Mouse (Mus musculus): ENCODE data around the gene Nsun2. TPM values are rescaled to one million over a fixed set of nuclear protein-coding genes. Genes with fewer than 3 reads are reported as not detected.

Gene Nsun2
- polyA plus RNA-seq (2014; fragmentation: Nextera tagmentation; extraction: Ambion mirVana): 57.3 and 82.8 TPM in 2 replicates

DNA sequence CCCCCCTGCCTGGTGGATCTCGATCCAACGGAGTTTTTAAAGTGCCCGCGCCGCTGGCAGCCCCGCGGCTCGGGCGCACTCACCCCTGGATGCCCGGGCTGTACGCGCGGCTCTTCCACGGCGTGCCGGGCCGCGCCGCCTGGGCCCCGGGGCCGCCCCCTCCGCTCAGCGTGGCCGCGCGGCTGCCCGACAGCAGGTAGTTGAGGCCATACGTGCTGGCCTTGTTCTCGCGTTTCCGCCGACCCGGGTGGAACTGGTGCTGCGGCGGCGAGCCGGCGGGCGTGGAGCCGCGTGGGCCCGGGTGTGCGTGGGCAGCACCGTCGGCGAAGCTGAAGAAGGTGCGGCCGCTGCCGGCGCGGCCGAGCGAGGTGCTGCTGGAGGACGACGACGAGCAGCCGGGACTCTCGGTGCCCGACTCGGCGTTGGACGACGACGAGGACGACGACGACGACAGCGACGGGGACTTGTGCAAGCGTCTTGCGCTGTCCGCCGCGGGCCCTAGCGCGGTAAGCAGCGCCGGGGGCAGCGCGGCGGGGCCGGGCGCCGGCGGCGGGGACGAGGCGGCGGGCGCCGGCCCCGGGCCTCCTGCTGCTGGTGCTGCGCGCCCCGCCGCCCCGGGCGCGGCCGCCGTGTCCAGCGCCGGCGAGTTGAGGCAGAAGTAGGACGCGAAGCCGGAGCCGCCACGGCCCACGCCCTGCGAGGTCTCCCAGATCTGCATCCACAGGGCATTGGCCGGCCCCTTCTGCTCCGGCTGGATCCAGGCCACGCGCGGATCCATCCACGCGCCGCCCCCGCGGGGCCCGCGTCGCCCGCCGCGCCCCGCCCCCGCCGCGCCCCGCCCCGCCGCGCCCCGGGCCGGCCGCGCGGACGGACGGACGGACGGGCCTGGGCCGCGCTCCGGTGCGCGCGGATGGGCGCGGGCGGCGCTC is at the start of gene Nsun2:
Gene Nsun2 (plus strand): TSS at position 342 of the 929 bp plus-strand sequence.
- H3K9ac ChIP-seq (replicated peaks; ENCODE audit: low read length): peak within 1 kb of the TSS; percentile 88
- no peaks in the 10 kb centered on the region for H3K9me3 ChIP-seq (ENCODE audit: control insufficient read depth, low read length)
- H3K27ac ChIP-seq (replicated peaks; ENCODE audit: low read depth, low read length): peak within 1 kb of the TSS; percentile 96
- no peaks in the 10 kb centered on the region for H3K36me3 ChIP-seq (ENCODE audit: control insufficient read depth, insufficient read depth, low read length)
- peaks cover 41% of the 10 kb centered on the region for H3K4me1 ChIP-seq (ENCODE audit: control insufficient read depth, insufficient read depth, low read length)
- H3K4me3 ChIP-seq (replicated peaks; ENCODE audit: low read depth, low read length): peak within 1 kb of the TSS; percentile 90
- no peaks in the 10 kb centered on the region for H3K27me3 ChIP-seq (ENCODE audit: control insufficient read depth, insufficient read depth, low read length)
- ATAC-seq (ENCODE audit: low FRiP score, low TSS enrichment): 0 out of 2 replicates have a peak, but pooled peaks have one; percentile 1
- peak; percentile 71 for DNase-seq
- under 1% methylated on average over 132 of the region's 155 CpGs for WGBS
- H3K4me2 ChIP-seq (ENCODE audit: low read length): peak within 1 kb of the TSS; percentile 95

DNA sequence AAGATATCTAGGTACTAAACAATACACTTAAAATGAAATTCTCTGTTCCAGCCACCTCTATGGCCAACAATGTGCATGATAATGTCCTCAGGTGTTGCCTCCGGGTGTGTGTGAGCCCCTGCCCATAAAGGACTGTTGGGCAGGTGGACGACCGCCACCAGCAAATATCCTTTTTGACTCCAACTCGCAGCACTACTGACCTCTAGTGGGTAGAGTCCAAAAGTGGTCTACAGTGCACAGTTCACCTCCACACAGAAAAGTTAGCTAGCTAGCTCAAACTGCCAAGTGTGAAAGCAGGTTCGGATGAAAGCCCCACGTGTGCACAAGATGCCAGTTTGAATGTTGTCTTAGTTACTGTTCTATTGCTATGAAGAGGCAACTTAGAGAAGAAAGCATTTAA is 48.2 kb upstream of the Nsun2 start:
- no peak overlapping the region for H3K4me2 ChIP-seq (ENCODE audit: low read length)
- H3K9me3 ChIP-seq (ENCODE audit: control insufficient read depth, low read length): no peaks in the 10 kb centered on the region
- DNase-seq (peak; percentile 83), ATAC-seq (ENCODE audit: low FRiP score, low TSS enrichment) (peak; percentile 49; the same call in 1 of the 2 replicates)
- no peak overlapping the region for H3K9ac ChIP-seq (replicated peaks; ENCODE audit: low read length)
- no peak overlapping the region for H3K4me3 ChIP-seq (replicated peaks; ENCODE audit: low read depth, low read length)
- H3K27ac ChIP-seq (replicated peaks; ENCODE audit: low read depth, low read length): no peak overlapping the region
- peaks cover 29% of the 10 kb centered on the region for H3K4me1 ChIP-seq (ENCODE audit: control insufficient read depth, insufficient read depth, low read length)
- WGBS: 13% methylated on average over 6 of the region's 6 CpGs
- H3K36me3 ChIP-seq (ENCODE audit: control insufficient read depth, insufficient read depth, low read length): no peaks in the 10 kb centered on the region
- H3K27me3 ChIP-seq (ENCODE audit: control insufficient read depth, insufficient read depth, low read length): peaks cover 28% of the 10 kb centered on the region

- no peaks in the 10 kb centered on the region for H3K9me3 ChIP-seq (ENCODE audit: control insufficient read depth, low read length)
- no peak overlapping the region for H3K4me2 ChIP-seq (ENCODE audit: low read length)
- no peak overlapping the region for H3K27ac ChIP-seq (replicated peaks; ENCODE audit: low read depth, low read length)
- DNase-seq: no peak
- no peaks in the 10 kb centered on the region for H3K36me3 ChIP-seq (ENCODE audit: control insufficient read depth, insufficient read depth, low read length)
- H3K4me1 ChIP-seq (ENCODE audit: control insufficient read depth, insufficient read depth, low read length): peaks cover 26% of the 10 kb centered on the region
- ATAC-seq (ENCODE audit: low FRiP score, low TSS enrichment): no peak
- H3K4me3 ChIP-seq (replicated peaks; ENCODE audit: low read depth, low read length): no peak overlapping the region
- no peak overlapping the region for H3K9ac ChIP-seq (replicated peaks; ENCODE audit: low read length)
- WGBS: 78% methylated on average over 7 of the region's 7 CpGs
- peaks cover 25% of the 10 kb centered on the region for H3K27me3 ChIP-seq (ENCODE audit: control insufficient read depth, insufficient read depth, low read length)
Measured at GRCm38 (mm10) chr13:69485833-69486232, 47.7 kb upstream of the Nsun2 start.

- WGBS: 84% methylated on average over 7 of the region's 7 CpGs
- Histone ChIP-seq H3K36me3 (ENCODE audit: control insufficient read depth, insufficient read depth, low read length) (no peaks in the 10 kb centered on the region), H3K9me3 (ENCODE audit: control insufficient read depth, low read length) (no peaks in the 10 kb centered on the region), H3K27me3 (ENCODE audit: control insufficient read depth, insufficient read depth, low read length) (peaks cover 25% of the 10 kb centered on the region), H3K4me2 (ENCODE audit: low read length) (peak overlapping the region; percentile 54; the same call in 1 of the 2 replicates), H3K27ac (replicated peaks; ENCODE audit: low read depth, low read length) (no peak overlapping the region), H3K9ac (replicated peaks; ENCODE audit: low read length) (no peak overlapping the region), H3K4me1 (ENCODE audit: control insufficient read depth, insufficient read depth, low read length) (peaks cover 14% of the 10 kb centered on the region; the same call in 1 of the 2 replicates), H3K4me3 (replicated peaks; ENCODE audit: low read depth, low read length) (no peak overlapping the region)
- DNase-seq (no peak), ATAC-seq (ENCODE audit: low FRiP score, low TSS enrichment) (no peak)
Measured at GRCm38 (mm10) chr13:69487108-69487507, 46.4 kb upstream of the Nsun2 start.

GRCm38 (mm10) chr13:69487611-69488275 is 45.8 kb upstream of the Nsun2 start:
- Histone ChIP-seq H3K27ac (replicated peaks; ENCODE audit: low read depth, low read length) (no peak overlapping the region), H3K27me3 (ENCODE audit: control insufficient read depth, insufficient read depth, low read length) (peaks cover 24% of the 10 kb centered on the region), H3K9me3 (ENCODE audit: control insufficient read depth, low read length) (no peaks in the 10 kb centered on the region), H3K36me3 (ENCODE audit: control insufficient read depth, insufficient read depth, low read length) (no peaks in the 10 kb centered on the region), H3K4me1 (ENCODE audit: control insufficient read depth, insufficient read depth, low read length) (peaks cover 13% of the 10 kb centered on the region; the same call in 1 of the 2 replicates), H3K9ac (replicated peaks; ENCODE audit: low read length) (peak overlapping the region; percentile 24; the same call in 1 of the 2 replicates), H3K4me2 (ENCODE audit: low read length) (peak overlapping the region; percentile 54), H3K4me3 (replicated peaks; ENCODE audit: low read depth, low read length) (peak overlapping the region; percentile 22)
- ATAC-seq (ENCODE audit: low FRiP score, low TSS enrichment): no peak
- WGBS: 1% methylated on average over 26 of the region's 26 CpGs
- DNase-seq: peak; percentile 70

- WGBS: 31% methylated on average over 13 of the region's 13 CpGs
- H3K9ac ChIP-seq (replicated peaks; ENCODE audit: low read length): no peak overlapping the region
- no peaks in the 10 kb centered on the region for H3K9me3 ChIP-seq (ENCODE audit: control insufficient read depth, low read length)
- peak overlapping the region; percentile 54 for H3K4me2 ChIP-seq (ENCODE audit: low read length)
- H3K27me3 ChIP-seq (ENCODE audit: control insufficient read depth, insufficient read depth, low read length): peaks cover 14% of the 10 kb centered on the region; the same call in 1 of the 2 replicates
- H3K4me1 ChIP-seq (ENCODE audit: control insufficient read depth, insufficient read depth, low read length): peaks cover 13% of the 10 kb centered on the region; the same call in 1 of the 2 replicates
- no peaks in the 10 kb centered on the region for H3K36me3 ChIP-seq (ENCODE audit: control insufficient read depth, insufficient read depth, low read length)
- no peak overlapping the region for H3K4me3 ChIP-seq (replicated peaks; ENCODE audit: low read depth, low read length)
- ATAC-seq (ENCODE audit: low FRiP score, low TSS enrichment) (no peak), DNase-seq (no peak)
- no peak overlapping the region for H3K27ac ChIP-seq (replicated peaks; ENCODE audit: low read depth, low read length)
Measured at GRCm38 (mm10) chr13:69488565-69489255, 44.8 kb upstream of the Nsun2 start.

GRCm38 (mm10) chr13:69489777-69490176 is 43.8 kb upstream of the Nsun2 start:
- Histone ChIP-seq H3K4me1 (ENCODE audit: control insufficient read depth, insufficient read depth, low read length) (peaks cover 13% of the 10 kb centered on the region; the same call in 1 of the 2 replicates), H3K4me2 (ENCODE audit: low read length) (no peak overlapping the region), H3K36me3 (ENCODE audit: control insufficient read depth, insufficient read depth, low read length) (no peaks in the 10 kb centered on the region), H3K27me3 (ENCODE audit: control insufficient read depth, insufficient read depth, low read length) (peaks cover 6% of the 10 kb centered on the region; the same call in 1 of the 2 replicates), H3K9me3 (ENCODE audit: control insufficient read depth, low read length) (no peaks in the 10 kb centered on the region), H3K4me3 (replicated peaks; ENCODE audit: low read depth, low read length) (no peak overlapping the region), H3K9ac (replicated peaks; ENCODE audit: low read length) (no peak overlapping the region), H3K27ac (replicated peaks; ENCODE audit: low read depth, low read length) (no peak overlapping the region)
- 89% methylated on average over 9 of the region's 9 CpGs for WGBS
- DNase-seq: no peak
- ATAC-seq (ENCODE audit: low FRiP score, low TSS enrichment): no peak

DNA sequence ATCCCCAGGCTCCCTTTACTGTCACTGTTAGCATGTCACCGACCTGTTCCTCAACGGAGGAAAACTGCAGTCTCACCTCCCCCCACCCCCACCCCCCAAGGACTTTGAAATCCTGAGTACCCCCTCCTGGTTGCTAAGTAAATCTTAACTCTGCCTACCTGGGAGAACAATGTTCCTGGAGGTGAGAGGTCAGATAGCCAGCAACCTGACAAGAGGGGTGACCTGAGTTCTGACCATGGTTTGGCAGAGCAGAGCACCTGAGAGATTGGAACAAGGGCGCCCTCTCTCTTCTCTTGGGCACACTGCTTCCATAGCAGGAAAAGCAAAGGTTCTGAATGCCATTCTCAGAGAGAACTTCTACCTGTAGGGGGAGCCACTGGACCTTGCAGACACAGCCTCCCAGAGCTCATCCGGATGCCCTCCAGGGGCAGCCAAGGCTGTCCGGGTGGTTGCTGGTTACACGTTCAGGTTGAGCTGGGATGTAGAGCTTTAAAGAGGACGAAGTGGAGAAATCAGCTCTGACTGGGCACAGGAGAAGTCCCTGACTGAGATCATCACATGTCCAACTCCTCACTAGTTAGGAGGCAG is 40.6 kb upstream of the Nsun2 start:
- DNase-seq (peak; percentile 72), ATAC-seq (ENCODE audit: low FRiP score, low TSS enrichment) (no peak)
- H3K27ac ChIP-seq (replicated peaks; ENCODE audit: low read depth, low read length): no peak overlapping the region
- no peaks in the 10 kb centered on the region for H3K9me3 ChIP-seq (ENCODE audit: control insufficient read depth, low read length)
- peaks cover 4% of the 10 kb centered on the region; the same call in 1 of the 2 replicates for H3K27me3 ChIP-seq (ENCODE audit: control insufficient read depth, insufficient read depth, low read length)
- peaks cover 10% of the 10 kb centered on the region for H3K36me3 ChIP-seq (ENCODE audit: control insufficient read depth, insufficient read depth, low read length)
- H3K9ac ChIP-seq (replicated peaks; ENCODE audit: low read length): no peak overlapping the region
- H3K4me3 ChIP-seq (replicated peaks; ENCODE audit: low read depth, low read length): no peak overlapping the region
- no peak overlapping the region for H3K4me2 ChIP-seq (ENCODE audit: low read length)
- WGBS: 28% methylated on average over 7 of the region's 7 CpGs
- peaks cover 8% of the 10 kb centered on the region; the same call in 1 of the 2 replicates for H3K4me1 ChIP-seq (ENCODE audit: control insufficient read depth, insufficient read depth, low read length)
